ENCODE assay signal across 1 mouse cellular context in the genomic region with DNA sequence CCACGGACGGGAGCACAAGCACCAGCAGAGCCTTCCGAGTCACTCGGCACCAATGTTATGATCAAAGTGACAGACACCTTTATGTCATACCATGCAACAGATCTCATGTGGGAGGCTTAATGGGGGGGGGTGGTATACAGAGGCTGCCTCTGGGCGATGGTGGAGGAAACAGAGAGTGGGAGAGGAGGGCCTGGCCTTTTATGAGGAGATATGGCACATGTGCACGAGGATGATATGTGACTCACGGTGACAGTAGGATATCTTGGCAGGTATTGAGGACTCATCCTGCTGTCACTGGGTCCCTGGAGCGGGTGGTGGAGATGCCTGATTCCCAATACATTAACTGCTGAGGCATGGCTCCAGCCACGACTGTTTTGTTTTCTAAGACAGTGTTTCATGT.
A peak's percentile ranks its signal among the peaks of the same experiment; 100 is the strongest.
TF ChIP-seq lines count a peak whose summit lies in the region.

No protein-coding gene starts in this region.

TF ChIP-seq in MEL, 35 proteins besides CTCF, POLR2A, EP300 and RAD21:
- TF ChIP-seq MYC (IDR thresholded peaks at IDR 0.05; ENCODE audit: low read depth, low read length) (no peak), ETS1 (IDR thresholded peaks at IDR 0.05; ENCODE audit: low read depth, low read length) (peak; percentile 43; the same call in 1 of the 2 replicates), GATA1 (IDR thresholded peaks at IDR 0.05; ENCODE audit: low read depth, low read length) (peak; percentile 27; the same call in 1 of the 2 replicates), SIN3A (IDR thresholded peaks at IDR 0.05; ENCODE audit: low read length) (no peak), TCF12 (IDR thresholded peaks at IDR 0.05; ENCODE audit: low read depth, low read length) (peak; percentile 64; the same call in 1 of the 2 replicates), MAX (IDR thresholded peaks at IDR 0.05; ENCODE audit: low read length) (peak; percentile 41; the same call in 1 of the 2 replicates), TBP (IDR thresholded peaks at IDR 0.05; ENCODE audit: low read depth, low read length) (no peak), MXI1 (IDR thresholded peaks at IDR 0.05; ENCODE audit: low read depth, low read length) (0 out of 2 replicates have a peak, but pooled peaks have one; percentile 37), MAZ (IDR thresholded peaks at IDR 0.05; ENCODE audit: low read depth, low read length) (no peak), ZMIZ1 (IDR thresholded peaks at IDR 0.05; ENCODE audit: low read depth, low read length) (no peak), NELFE (IDR thresholded peaks at IDR 0.05; ENCODE audit: low read depth, low read length) (no peak), SMC3 (IDR thresholded peaks at IDR 0.05; ENCODE audit: low read depth, low read length) (no peak), TAL1 (IDR thresholded peaks at IDR 0.05; ENCODE audit: low read length) (peak; percentile 64), BHLHE40 (IDR thresholded peaks at IDR 0.05; ENCODE audit: borderline replicate concordance, low read depth, low read length) (no peak)
